Mouse (Mus musculus) limb, embryonic 10.5 days (tissue): ENCODE measurements around the gene Ppp6r1. TPM values are rescaled to one million over a fixed set of nuclear protein-coding genes. Genes with fewer than 3 reads are reported as not detected.

ENCODE experiments used
- DNase-seq: peaks from one replicate; pipeline ENCODE4 v3.0.0-alpha.2; 2017; ENCODE audit warnings: low spot score
- H3K27ac ChIP-seq: fragments of 300-500 bp; sonication (generic); 2 replicates; pipeline ENCODE4 v1.5.1; 2016; ENCODE audit warnings: mild to moderate bottlenecking
- H3K27me3 ChIP-seq: fragments of 300-500 bp; sonication (generic); 2 replicates; pipeline ENCODE4 v1.6.1; 2016; ENCODE audit warnings: low read depth, mild to moderate bottlenecking; ENCODE audit not compliant: poor library complexity, severe bottlenecking
- H3K36me3 ChIP-seq: fragments of 300-500 bp; sonication (generic); 2 replicates; pipeline ENCODE4 v1.6.1; 2016; ENCODE audit warnings: mild to moderate bottlenecking, moderate library complexity
- H3K4me1 ChIP-seq: fragments of 300-500 bp; sonication (generic); 2 replicates; pipeline ENCODE4 v1.6.1; 2016
- H3K4me3 ChIP-seq: fragments of 300-500 bp; sonication (generic); 2 replicates; pipeline ENCODE4 v1.5.1; 2016; ENCODE audit warnings: mild to moderate bottlenecking, moderate library complexity
- H3K9me3 ChIP-seq: fragments of 300-500 bp; sonication (generic); replicated peaks from 2 replicates; pipeline ENCODE4 v1.6.1; 2016; ENCODE audit warnings: mild to moderate bottlenecking
- WGBS: fragments of 180-500 bp; shearing (Covaris S2); methylation state at CpG from one replicate; pipeline ENCODE4 v1.1.7; 2016; 5-methylcytosine and 5-hydroxymethylcytosine counted together
- polyA plus RNA-seq: library from polyadenylated mRNA; unstranded; fragments of >200 nt; fragmentation: Nextera tagmentation; extraction: Ambion mirVana; gene quantifications from 2 replicates; pipeline ENCODE4 v1.2.1, GENCODE M21; 2016

The Ppp6r1 gene
- polyA plus RNA-seq, 1 experiment from 2014 or later = 11.4 TPM

GRCm38 (mm10) chr7:4629586-4629985 lies 29.2 kb downstream of the Ppp6r1 start:
- no peaks in the 10 kb centered on the region for H3K9me3 ChIP-seq

GRCm38 (mm10) chr7:4625928-4626327 lies 32.9 kb downstream of the Ppp6r1 start:
- Histone ChIP-seq H3K4me1 (no peaks in the 10 kb centered on the region), H3K9me3 (no peaks in the 10 kb centered on the region), H3K27ac (no peak overlapping the region), H3K36me3 (peaks cover 31% of the 10 kb centered on the region), H3K27me3 (no peaks in the 10 kb centered on the region), H3K4me3 (no peak overlapping the region)
- 96% methylated on average over 2 of the region's 2 CpGs for WGBS
- no peak for DNase-seq

More at GRCm38 (mm10) chr7:4629586-4629985, 29.2 kb downstream of the Ppp6r1 start:
- no peak for DNase-seq
- H3K4me1 ChIP-seq = no peaks in the 10 kb centered on the region
- no peaks in the 10 kb centered on the region for H3K27me3 ChIP-seq
- no peak overlapping the region for H3K4me3 ChIP-seq
- peaks cover 66% of the 10 kb centered on the region for H3K36me3 ChIP-seq
- no peak overlapping the region for H3K27ac ChIP-seq
- 88% methylated on average over 5 of the region's 5 CpGs for WGBS

- no peak for DNase-seq
- Histone ChIP-seq H3K27ac (no peak overlapping the region), H3K27me3 (no peaks in the 10 kb centered on the region), H3K9me3 (no peaks in the 10 kb centered on the region), H3K4me3 (no peak overlapping the region), H3K4me1 (no peaks in the 10 kb centered on the region), H3K36me3 (peaks cover 15% of the 10 kb centered on the region)
- 33% methylated on average over 1 of the region's 1 CpGs for WGBS
Observed at GRCm38 (mm10) chr7:4624343-4624742, 34.5 kb downstream of the Ppp6r1 start.

- H3K27me3 ChIP-seq = no peaks in the 10 kb centered on the region
- WGBS = 33% methylated on average over 4 of the region's 4 CpGs
- H3K4me3 ChIP-seq = no peak overlapping the region
- no peaks in the 10 kb centered on the region for H3K9me3 ChIP-seq
- H3K27ac ChIP-seq = no peak overlapping the region
- peak; percentile 47 for DNase-seq
- H3K36me3 ChIP-seq = peaks cover 8% of the 10 kb centered on the region
- no peaks in the 10 kb centered on the region for H3K4me1 ChIP-seq
Observed at GRCm38 (mm10) chr7:4623544-4624189, 35.2 kb downstream of the Ppp6r1 start.

- H3K27me3 ChIP-seq = no peaks in the 10 kb centered on the region
- H3K36me3 ChIP-seq = no peaks in the 10 kb centered on the region
- no peaks in the 10 kb centered on the region for H3K4me1 ChIP-seq
- DNase-seq = peak; percentile 79
- H3K27ac ChIP-seq = no peak overlapping the region
- no peaks in the 10 kb centered on the region for H3K9me3 ChIP-seq
- WGBS = 32% methylated on average over 1 of the region's 1 CpGs
- no peak overlapping the region for H3K4me3 ChIP-seq
Observed at GRCm38 (mm10) chr7:4619979-4620378, 38.8 kb downstream of the Ppp6r1 start.

GRCm38 (mm10) chr7:4613740-4614403 lies 44.9 kb downstream of the Ppp6r1 start:
- DNase-seq = no peak
- H3K27ac ChIP-seq = no peak overlapping the region
- WGBS = 86% methylated on average over 14 of the region's 14 CpGs
- peaks cover 7% of the 10 kb centered on the region for H3K4me1 ChIP-seq
- no peak overlapping the region for H3K4me3 ChIP-seq
- no peaks in the 10 kb centered on the region for H3K36me3 ChIP-seq
- H3K9me3 ChIP-seq = no peaks in the 10 kb centered on the region
- H3K27me3 ChIP-seq = no peaks in the 10 kb centered on the region

- no peaks in the 10 kb centered on the region for H3K36me3 ChIP-seq
- no peak overlapping the region for H3K4me3 ChIP-seq
- 85% methylated on average over 1 of the region's 1 CpGs for WGBS
- H3K27me3 ChIP-seq = no peaks in the 10 kb centered on the region
- no peak for DNase-seq
- H3K9me3 ChIP-seq = no peaks in the 10 kb centered on the region
- peaks cover 7% of the 10 kb centered on the region for H3K4me1 ChIP-seq
- H3K27ac ChIP-seq = no peak overlapping the region
Observed at GRCm38 (mm10) chr7:4612956-4613355, 45.9 kb downstream of the Ppp6r1 start.

GRCm38 (mm10) chr7:4612386-4612785 lies 46.4 kb downstream of the Ppp6r1 start:
- DNase-seq = no peak
- Histone ChIP-seq H3K9me3 (no peaks in the 10 kb centered on the region), H3K4me3 (no peak overlapping the region), H3K27ac (no peak overlapping the region), H3K36me3 (no peaks in the 10 kb centered on the region), H3K27me3 (no peaks in the 10 kb centered on the region), H3K4me1 (peaks cover 7% of the 10 kb centered on the region)
- WGBS = 62% methylated on average over 8 of the region's 8 CpGs

GRCm38 (mm10) chr7:4611921-4612341 lies 46.9 kb downstream of the Ppp6r1 start:
- WGBS = 80% methylated on average over 12 of the region's 12 CpGs
- no peak overlapping the region for H3K27ac ChIP-seq

GRCm38 (mm10) chr7:4611511-4611910 lies 47.3 kb downstream of the Ppp6r1 start:
- DNase-seq = no peak
- no peaks in the 10 kb centered on the region for H3K27me3 ChIP-seq
- no peak overlapping the region for H3K27ac ChIP-seq
- H3K36me3 ChIP-seq = no peaks in the 10 kb centered on the region
- peaks cover 7% of the 10 kb centered on the region for H3K4me1 ChIP-seq
- 87% methylated on average over 12 of the region's 12 CpGs for WGBS
- H3K9me3 ChIP-seq = no peaks in the 10 kb centered on the region
- H3K4me3 ChIP-seq = no peak overlapping the region

More at GRCm38 (mm10) chr7:4611921-4612341, 46.9 kb downstream of the Ppp6r1 start:
- Histone ChIP-seq H3K4me3 (no peak overlapping the region), H3K4me1 (peaks cover 7% of the 10 kb centered on the region), H3K27me3 (no peaks in the 10 kb centered on the region), H3K36me3 (no peaks in the 10 kb centered on the region), H3K9me3 (no peaks in the 10 kb centered on the region)
- DNase-seq = no peak

GRCm38 (mm10) chr7:4608002-4608401 lies 50.8 kb downstream of the Ppp6r1 start:
- H3K4me3 ChIP-seq = no peak overlapping the region
- H3K36me3 ChIP-seq = no peaks in the 10 kb centered on the region
- WGBS = 70% methylated on average over 5 of the region's 5 CpGs
- peaks cover 7% of the 10 kb centered on the region for H3K4me1 ChIP-seq
- no peak for DNase-seq
- H3K9me3 ChIP-seq = no peaks in the 10 kb centered on the region
- H3K27me3 ChIP-seq = no peaks in the 10 kb centered on the region
- no peak overlapping the region for H3K27ac ChIP-seq

- no peak within 1 kb of the TSS for H3K4me3 ChIP-seq
- no peak for DNase-seq
- WGBS = 86% methylated on average over 6 of the region's 6 CpGs
Observed at GRCm38 (mm10) chr7:4603873-4604272, 54.9 kb downstream of the Ppp6r1 start, which contains the start of gene Ptprh. Gene Ptprh, minus strand, starts transcription at chr7:4604041.

GRCm38 (mm10) chr7:4602969-4603368 lies 55.9 kb downstream of the Ppp6r1 start:
- H3K9me3 ChIP-seq = no peaks in the 10 kb centered on the region
- H3K27me3 ChIP-seq = no peaks in the 10 kb centered on the region
- no peak for DNase-seq
- no peaks in the 10 kb centered on the region for H3K36me3 ChIP-seq
- no peak overlapping the region for H3K4me3 ChIP-seq
- H3K4me1 ChIP-seq = no peaks in the 10 kb centered on the region
- H3K27ac ChIP-seq = no peak overlapping the region
- WGBS = 89% methylated on average over 6 of the region's 6 CpGs

More at GRCm38 (mm10) chr7:4603873-4604272, 54.9 kb downstream of the Ppp6r1 start, which contains the start of gene Ptprh:
- H3K27ac ChIP-seq = no peak within 1 kb of the TSS
- H3K4me1 ChIP-seq = no peaks in the 10 kb centered on the region
- no peaks in the 10 kb centered on the region for H3K9me3 ChIP-seq
- H3K36me3 ChIP-seq = no peaks in the 10 kb centered on the region
- no peaks in the 10 kb centered on the region for H3K27me3 ChIP-seq
